Mouse (Mus musculus): Measurements from ENCODE around the gene Dmrt1.

DNA sequence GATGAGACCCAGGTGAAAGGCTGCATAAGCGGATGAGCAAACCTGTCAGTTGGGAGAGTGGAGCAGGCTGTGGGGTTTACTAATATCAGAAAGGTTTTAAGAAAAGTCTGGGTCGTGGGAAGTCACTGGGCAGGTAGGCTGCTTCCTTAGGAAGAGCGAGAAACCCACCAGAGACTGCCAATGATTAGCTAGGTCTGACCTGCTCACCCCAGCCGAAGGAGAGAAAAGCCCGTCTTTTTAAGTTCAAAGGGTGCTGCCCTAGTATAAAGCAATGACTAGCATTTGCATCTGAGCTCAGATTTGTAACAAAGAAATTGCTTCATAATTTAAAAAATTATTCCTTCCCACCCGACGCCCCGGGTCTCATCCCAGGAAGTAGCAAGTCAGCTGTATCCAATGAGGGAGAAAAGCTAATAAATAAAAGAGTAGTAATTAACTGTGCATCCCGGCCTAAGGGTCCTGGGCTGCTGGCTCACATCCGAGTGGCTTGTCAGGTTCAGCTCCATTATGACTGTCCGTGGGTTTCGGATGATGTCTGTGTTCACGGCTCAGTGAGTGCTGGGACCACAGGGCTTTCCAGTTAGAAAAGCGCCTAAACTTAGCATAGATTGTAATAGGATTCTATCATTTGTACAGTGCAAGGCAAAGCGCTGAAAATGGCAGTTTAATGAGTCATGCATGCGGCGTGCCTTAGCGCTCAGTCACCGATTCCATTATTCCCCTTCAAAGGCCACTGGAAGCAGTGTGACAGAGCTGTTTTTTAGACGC lies 43.7 kb upstream of the Dmrt1 start:
- no peak for TF ChIP-seq POLR2A (IDR thresholded peaks at IDR 0.05; ENCODE audit: control insufficient read depth, extremely low read depth, insufficient read depth, low read length, poor library complexity)
- no peak for TF ChIP-seq CTCF (IDR thresholded peaks at IDR 0.05; ENCODE audit: borderline replicate concordance, control insufficient read depth, extremely low read depth, insufficient read depth, low read length, poor library complexity)
